Mouse (Mus musculus) liver, embryonic 14.5 days (tissue): Measurements from ENCODE around the gene Atxn7l1. TPM values are rescaled to one million over a fixed set of nuclear protein-coding genes. Genes with fewer than 3 reads are reported as not detected.

Experiments
- ATAC-seq: fragments of 200-750 bp; cut with Nextera tagmentation; 2 replicates; pipeline ENCODE4 v1.8.0; 2017; ENCODE audit warnings: moderate number of reproducible peaks, mild to moderate bottlenecking, moderate library complexity; ENCODE audit not compliant: insufficient read depth
- DNase-seq, 3 experiments: peaks; one replicate each; pipeline ENCODE4 v3.0.0-alpha.2; 2012 to 2013; ENCODE audit warnings: low read depth in 3 of 3, low spot score in 3 of 3
- H3K27ac ChIP-seq: fragments of 300-500 bp; sonication (generic); 2 replicates; pipeline ENCODE4 v1.5.1; 2014; ENCODE audit warnings: moderate library complexity, mild to moderate bottlenecking, control low read depth, inconsistent platforms
- H3K27me3 ChIP-seq: fragments of 300-500 bp; sonication (generic); 2 replicates; pipeline ENCODE4 v1.6.1; 2014; ENCODE audit warnings: mild to moderate bottlenecking, low read length, moderate library complexity; ENCODE audit not compliant: control insufficient read depth, insufficient read depth
- H3K36me3 ChIP-seq: fragments of 300-500 bp; sonication (generic); replicated peaks from 2 replicates; pipeline ENCODE4 v1.6.1; 2014; ENCODE audit warnings: low read depth; ENCODE audit not compliant: control insufficient read depth, insufficient read depth
- H3K4me1 ChIP-seq, 2 experiments: fragments of 200-500 bp in 1 of 2; fragments of 300-500 bp in 1 of 2; sonication (generic) in 1 of 2; replicated peaks; 2 replicates each; pipeline ENCODE4 v1.6.1; 2012 to 2014; ENCODE audit warnings: antibody characterized with exemption in 1 of 2, inconsistent platforms in 1 of 2, low read length in 1 of 2; ENCODE audit not compliant: control insufficient read depth in 2 of 2, insufficient read depth in 2 of 2
- H3K4me2 ChIP-seq: fragments of 300-500 bp; sonication (generic); 2 replicates; pipeline ENCODE4 v1.6.1; 2014; ENCODE audit warnings: low read depth, mild to moderate bottlenecking, control low read depth, moderate library complexity
- H3K4me3 ChIP-seq, 2 experiments: fragments of 200-500 bp in 1 of 2; fragments of 300-500 bp in 1 of 2; sonication (generic) in 1 of 2; 2 replicates each; pipeline ENCODE4 v1.5.1; 2012 to 2014; ENCODE audit warnings: low read depth in 2 of 2, low read length in 2 of 2, mild to moderate bottlenecking in 2 of 2, control low read depth in 1 of 2, inconsistent platforms in 1 of 2, moderate library complexity in 1 of 2; ENCODE audit not compliant: insufficient read depth in 1 of 2
- H3K9ac ChIP-seq: fragments of 300-500 bp; sonication (generic); replicated peaks from 2 replicates; pipeline ENCODE4 v1.6.1; 2014; ENCODE audit warnings: mild to moderate bottlenecking, control low read depth, moderate library complexity
- H3K9me3 ChIP-seq: fragments of 300-500 bp; sonication (generic); 2 replicates; pipeline ENCODE4 v1.6.1; 2016; ENCODE audit warnings: low read length, mixed read lengths; ENCODE audit not compliant: control insufficient read depth
- CTCF ChIP-seq: IDR thresholded peaks from 2 replicates; pipeline ENCODE4 v1.5.1; 2016; ENCODE audit warnings: antibody characterized with exemption, low read depth, control low read depth
- EP300 ChIP-seq: IDR thresholded peaks from 2 replicates; pipeline ENCODE4 v1.6.1; 2016; ENCODE audit warnings: antibody characterized with exemption, low read depth
- WGBS: fragments of 180-500 bp; shearing (Covaris S2); extraction: QIAGEN DNeasy Blood & Tissue Kit; methylation state at CpG from one replicate; pipeline ENCODE4 v1.1.7; 2014; ENCODE audit not compliant: insufficient replicate concordance; 5-methylcytosine and 5-hydroxymethylcytosine counted together
- polyA plus RNA-seq, 2 experiments: library from polyadenylated mRNA; depleted of rRNA in 1 of 2; stranded (reverse) in 1 of 2; unstranded in 1 of 2; fragments of >200 nt; fragmentation: Nextera tagmentation in 1 of 2; extraction: Ambion mirVana in 1 of 2; gene quantifications; 2 replicates each; pipeline versions ENCODE4 v1.2.1 to v1.2.3; 2012 to 2014

Gene Atxn7l1
- polyA plus RNA-seq, 2 experiments = 13.3 to 13.9 TPM

- Histone ChIP-seq H3K27me3 (no peaks in the 10 kb centered on the region), H3K9me3 (no peaks in the 10 kb centered on the region), H3K4me3 (no peak overlapping the region), H3K4me2 (no peak overlapping the region), H3K27ac (no peak overlapping the region), H3K4me1 (peaks cover 0 to 8% of the 10 kb centered on the region in 2 experiments; a peak in 2 of 4 replicates), H3K36me3 (no peaks in the 10 kb centered on the region), H3K9ac (no peak overlapping the region)
- DNase-seq = no peak
- no peak for ATAC-seq
- TF ChIP-seq CTCF = no peak
- no peak for TF ChIP-seq EP300
- WGBS = 49% methylated on average over 8 of the region's 8 CpGs
Observed at GRCm38 (mm10) chr12:33130401-33130800, 17.1 kb upstream of the Atxn7l1 start.

- Histone ChIP-seq H3K9me3 (no peaks in the 10 kb centered on the region), H3K9ac (no peak overlapping the region), H3K27me3 (no peaks in the 10 kb centered on the region), H3K4me1 (no peaks in the 10 kb centered on the region; a peak in 1 of 4 replicates), H3K36me3 (no peaks in the 10 kb centered on the region), H3K4me2 (no peak overlapping the region), H3K4me3 (no peak overlapping the region), H3K27ac (no peak overlapping the region)
- TF ChIP-seq CTCF (no peak), EP300 (no peak)
- ATAC-seq (no peak), DNase-seq (no peak)
- 38% methylated on average over 7 of the region's 7 CpGs for WGBS
Observed at GRCm38 (mm10) chr12:33131796-33132195, 15.7 kb upstream of the Atxn7l1 start.

- no peak for ATAC-seq
- Histone ChIP-seq H3K9ac (no peak overlapping the region), H3K4me3 (no peak overlapping the region), H3K27ac (no peak overlapping the region), H3K36me3 (no peaks in the 10 kb centered on the region), H3K9me3 (no peaks in the 10 kb centered on the region), H3K4me2 (no peak overlapping the region), H3K27me3 (no peaks in the 10 kb centered on the region), H3K4me1 (no peaks in the 10 kb centered on the region)
- DNase-seq = no peak
- WGBS = 26% methylated on average over 1 of the region's 1 CpGs
- TF ChIP-seq EP300 = no peak
- TF ChIP-seq CTCF = no peak
Observed at GRCm38 (mm10) chr12:33137857-33138256, 9.6 kb upstream of the Atxn7l1 start.

- no peak for DNase-seq
- no peak for ATAC-seq
- H3K9ac ChIP-seq = no peak overlapping the region
- H3K4me1 ChIP-seq = no peaks in the 10 kb centered on the region
- no peak overlapping the region for H3K27ac ChIP-seq
- H3K4me2 ChIP-seq = no peak overlapping the region
- H3K36me3 ChIP-seq = no peaks in the 10 kb centered on the region
- no peaks in the 10 kb centered on the region for H3K9me3 ChIP-seq
- no peak for TF ChIP-seq EP300
- TF ChIP-seq CTCF = no peak
- H3K4me3 ChIP-seq = no peak overlapping the region
- 58% methylated on average over 3 of the region's 3 CpGs for WGBS
- H3K27me3 ChIP-seq = no peaks in the 10 kb centered on the region
Observed at GRCm38 (mm10) chr12:33139083-33139482, 8.4 kb upstream of the Atxn7l1 start.

- H3K4me1 ChIP-seq = peaks cover 8 to 13% of the 10 kb centered on the region in 2 experiments
- ATAC-seq (no peak), DNase-seq (no peak)
- H3K9me3 ChIP-seq = no peaks in the 10 kb centered on the region
- H3K9ac ChIP-seq = no peak overlapping the region
- no peak overlapping the region for H3K27ac ChIP-seq
- H3K36me3 ChIP-seq = no peaks in the 10 kb centered on the region
- H3K27me3 ChIP-seq = peaks cover 21% of the 10 kb centered on the region
- no peak overlapping the region for H3K4me2 ChIP-seq
- no peak for TF ChIP-seq CTCF
- TF ChIP-seq EP300 = no peak
- no peak overlapping the region for H3K4me3 ChIP-seq
- WGBS = 62% methylated on average over 8 of the region's 8 CpGs
Observed at GRCm38 (mm10) chr12:33144456-33144855, 3.0 kb upstream of the Atxn7l1 start.
